Mouse (Mus musculus) liver, embryonic 13.5 days (tissue): ENCODE results near the gene Ak4. TPM values are rescaled to one million over a fixed set of nuclear protein-coding genes. Genes with fewer than 3 reads are reported as not detected.

ENCODE experiments used
- ATAC-seq: fragments of 200-750 bp; cut with Nextera tagmentation; 2 replicates; pipeline ENCODE4 v1.8.0; 2017; ENCODE audit warnings: low read depth, mild to moderate bottlenecking, moderate number of reproducible peaks, moderate library complexity
- DNase-seq: peaks from one replicate; pipeline ENCODE4 v3.0.0; 2022
- H3K27ac ChIP-seq: fragments of 300-500 bp; sonication (generic); 2 replicates; pipeline ENCODE4 v1.5.1; 2015; ENCODE audit warnings: moderate library complexity, mild to moderate bottlenecking, inconsistent platforms
- H3K27me3 ChIP-seq: fragments of 300-500 bp; sonication (generic); 2 replicates; pipeline ENCODE4 v1.6.1; 2015; ENCODE audit warnings: mild to moderate bottlenecking, inconsistent platforms
- H3K36me3 ChIP-seq: fragments of 300-500 bp; sonication (generic); 2 replicates; pipeline ENCODE4 v1.6.1; 2015; ENCODE audit warnings: mild to moderate bottlenecking, inconsistent platforms
- H3K4me1 ChIP-seq: fragments of 300-500 bp; sonication (generic); replicated peaks from 2 replicates; pipeline ENCODE4 v1.6.1; 2015; ENCODE audit warnings: inconsistent platforms
- H3K4me2 ChIP-seq: fragments of 300-500 bp; sonication (generic); 2 replicates; pipeline ENCODE4 v1.6.1; 2015; ENCODE audit warnings: inconsistent platforms, mild to moderate bottlenecking, moderate library complexity
- H3K4me3 ChIP-seq: fragments of 300-500 bp; sonication (generic); replicated peaks from 2 replicates; pipeline ENCODE4 v1.5.1; 2015; ENCODE audit warnings: mild to moderate bottlenecking, inconsistent platforms
- H3K9ac ChIP-seq: fragments of 300-500 bp; sonication (generic); 2 replicates; pipeline ENCODE4 v1.6.1; 2015; ENCODE audit warnings: mild to moderate bottlenecking, inconsistent platforms
- H3K9me3 ChIP-seq: fragments of 300-500 bp; sonication (generic); replicated peaks from 2 replicates; pipeline ENCODE4 v1.6.1; 2016; ENCODE audit warnings: inconsistent platforms
- WGBS: fragments of 180-500 bp; shearing (Covaris S2); methylation state at CpG from one replicate; pipeline ENCODE4 v1.1.7; 2015; ENCODE audit not compliant: insufficient replicate concordance; 5-methylcytosine and 5-hydroxymethylcytosine counted together
- polyA plus RNA-seq: library from polyadenylated mRNA; unstranded; fragments of >200 nt; fragmentation: Nextera tagmentation; extraction: Ambion mirVana; gene quantifications from 2 replicates; pipeline ENCODE4 v1.2.1, GENCODE M21; 2015

The Ak4 gene
- polyA plus RNA-seq, 1 experiment from 2014 or later, result 7.1 TPM

DNA sequence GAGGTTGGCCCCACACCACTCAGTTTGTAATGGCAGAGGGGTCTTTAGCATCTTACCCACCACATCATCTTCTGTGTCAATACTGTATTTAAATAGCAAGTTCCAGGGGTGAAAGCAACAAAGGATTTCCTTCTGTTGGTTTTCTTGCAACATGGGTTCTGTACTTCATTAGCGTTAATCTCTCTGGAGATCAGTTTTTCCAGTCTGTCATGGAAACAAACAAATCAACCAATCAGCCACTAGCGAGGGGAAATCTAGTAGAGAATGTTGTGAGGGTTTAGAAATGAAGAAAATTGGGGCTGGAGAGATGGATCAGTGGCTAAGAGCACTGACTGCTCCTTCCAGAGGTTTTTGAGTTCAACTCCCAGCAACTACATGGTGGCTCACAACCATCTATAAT lies 86.9 kb downstream of the Ak4 start:
- H3K9me3 ChIP-seq, result no peaks in the 10 kb centered on the region
- H3K9ac ChIP-seq, result no peak overlapping the region
- H3K27me3 ChIP-seq, result peaks cover 29% of the 10 kb centered on the region
- H3K27ac ChIP-seq, result no peak overlapping the region
- H3K4me2 ChIP-seq, result no peak overlapping the region
- 0 out of 2 replicates have a peak, but pooled peaks cover 5% of the 10 kb centered on the region for H3K4me1 ChIP-seq
- ATAC-seq (no peak), DNase-seq (no peak)
- 61% methylated on average over 2 of the region's 2 CpGs for WGBS
- no peak overlapping the region for H3K4me3 ChIP-seq
- H3K36me3 ChIP-seq, result no peaks in the 10 kb centered on the region

DNA sequence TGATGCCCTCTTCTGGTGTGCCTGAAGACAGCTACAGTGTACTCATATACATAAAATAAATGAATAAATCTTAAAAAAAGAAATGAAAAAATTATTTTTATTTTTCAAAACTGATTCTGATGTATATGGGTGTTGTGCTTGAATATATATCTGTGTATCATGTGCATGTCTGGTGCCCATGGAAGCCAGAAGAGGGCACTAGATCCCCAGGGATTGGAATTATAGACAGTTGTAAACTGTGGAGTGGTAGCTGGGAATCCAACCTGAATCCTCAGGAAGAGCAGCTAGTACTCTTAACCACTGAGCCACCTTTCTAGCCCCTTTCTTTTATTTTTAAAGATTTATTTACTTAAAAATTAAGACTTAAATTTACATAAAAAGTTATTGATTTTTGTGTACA lies 87.3 kb downstream of the Ak4 start:
- no peaks in the 10 kb centered on the region for H3K36me3 ChIP-seq
- H3K4me2 ChIP-seq, result no peak overlapping the region
- peaks cover 29% of the 10 kb centered on the region for H3K27me3 ChIP-seq
- no peak for ATAC-seq
- 0 out of 2 replicates have a peak, but pooled peaks cover 5% of the 10 kb centered on the region for H3K4me1 ChIP-seq
- no peaks in the 10 kb centered on the region for H3K9me3 ChIP-seq
- H3K9ac ChIP-seq, result no peak overlapping the region
- DNase-seq, result no peak
- no peak overlapping the region for H3K4me3 ChIP-seq
- H3K27ac ChIP-seq, result no peak overlapping the region

DNA sequence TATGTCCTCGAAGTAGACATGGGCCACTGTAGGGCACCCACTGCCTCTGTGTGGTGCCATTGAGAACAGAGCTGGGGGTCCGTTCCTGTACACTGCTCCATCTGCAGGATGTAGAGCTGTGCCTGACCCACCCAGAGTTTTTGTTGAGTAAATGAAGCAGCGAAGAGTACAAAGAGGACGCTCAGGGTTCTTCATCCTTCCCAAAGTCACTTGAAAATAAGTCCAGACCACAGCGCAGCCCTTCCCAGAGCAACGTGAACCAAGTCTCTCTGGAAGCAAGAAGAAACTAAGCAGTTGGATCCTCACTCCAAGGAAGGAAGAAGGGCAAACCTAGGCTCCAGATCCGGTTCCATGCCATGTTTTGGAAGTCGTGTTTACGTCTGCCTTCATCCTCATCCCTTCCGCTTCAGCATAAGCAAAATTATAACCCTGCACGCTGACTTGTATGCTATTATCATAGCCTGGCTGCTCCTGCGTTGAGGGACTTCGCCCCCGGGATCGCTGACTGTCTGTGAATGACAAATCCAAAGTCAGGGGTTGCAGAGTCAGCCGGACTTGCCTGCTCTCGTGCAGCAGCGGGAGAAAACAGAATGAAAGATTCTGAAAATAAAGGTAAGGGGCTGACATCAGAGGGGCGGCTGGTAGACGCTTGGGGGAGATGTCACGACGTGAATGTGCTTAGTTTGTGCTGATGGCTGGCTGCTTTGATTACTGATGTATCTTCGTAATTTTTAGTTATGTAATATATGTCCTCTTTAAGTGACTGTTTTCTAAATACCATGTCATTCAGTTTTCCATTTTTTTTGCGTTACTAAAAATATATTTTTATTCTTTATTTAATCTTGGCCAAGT lies 88.7 kb downstream of the Ak4 start:
- ATAC-seq (no peak), DNase-seq (no peak)
- WGBS, result 9% methylated on average over 24 of the region's 24 CpGs
- Histone ChIP-seq H3K4me3 (peak overlapping the region; percentile 40), H3K36me3 (no peaks in the 10 kb centered on the region), H3K9me3 (no peaks in the 10 kb centered on the region), H3K27ac (no peak overlapping the region), H3K4me1 (0 out of 2 replicates have a peak, but pooled peaks cover 5% of the 10 kb centered on the region), H3K4me2 (peak overlapping the region; percentile 52), H3K9ac (no peak overlapping the region), H3K27me3 (peaks cover 29% of the 10 kb centered on the region)

DNA sequence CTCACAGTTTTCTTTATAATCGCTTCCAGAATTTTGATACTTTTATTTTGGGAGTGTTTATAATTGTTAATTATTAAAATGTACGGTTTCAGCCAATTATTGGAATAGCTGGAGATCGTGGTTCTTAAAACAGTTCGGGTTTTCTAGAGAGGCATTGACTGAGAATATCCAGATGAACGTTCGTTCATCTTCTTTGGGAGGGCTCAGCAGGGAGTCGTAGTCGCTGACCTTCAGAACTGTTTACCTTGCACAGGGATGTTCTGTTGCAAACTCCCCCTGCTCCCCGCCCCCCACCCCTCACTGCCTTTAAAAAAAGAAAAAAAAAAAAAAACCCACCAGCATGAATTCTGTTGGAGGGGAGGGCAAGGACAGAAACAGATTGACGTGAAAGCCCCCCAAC lies 89.4 kb downstream of the Ak4 start:
- Histone ChIP-seq H3K4me3 (peak overlapping the region; percentile 46), H3K9me3 (no peaks in the 10 kb centered on the region), H3K27me3 (peaks cover 29% of the 10 kb centered on the region), H3K27ac (no peak overlapping the region), H3K4me2 (peak overlapping the region; percentile 63), H3K4me1 (0 out of 2 replicates have a peak, but pooled peaks cover 5% of the 10 kb centered on the region), H3K36me3 (no peaks in the 10 kb centered on the region), H3K9ac (no peak overlapping the region; the same call in 1 of the 2 replicates)
- ATAC-seq (no peak), DNase-seq (no peak)
- WGBS, result 4% methylated on average over 10 of the region's 10 CpGs

DNA sequence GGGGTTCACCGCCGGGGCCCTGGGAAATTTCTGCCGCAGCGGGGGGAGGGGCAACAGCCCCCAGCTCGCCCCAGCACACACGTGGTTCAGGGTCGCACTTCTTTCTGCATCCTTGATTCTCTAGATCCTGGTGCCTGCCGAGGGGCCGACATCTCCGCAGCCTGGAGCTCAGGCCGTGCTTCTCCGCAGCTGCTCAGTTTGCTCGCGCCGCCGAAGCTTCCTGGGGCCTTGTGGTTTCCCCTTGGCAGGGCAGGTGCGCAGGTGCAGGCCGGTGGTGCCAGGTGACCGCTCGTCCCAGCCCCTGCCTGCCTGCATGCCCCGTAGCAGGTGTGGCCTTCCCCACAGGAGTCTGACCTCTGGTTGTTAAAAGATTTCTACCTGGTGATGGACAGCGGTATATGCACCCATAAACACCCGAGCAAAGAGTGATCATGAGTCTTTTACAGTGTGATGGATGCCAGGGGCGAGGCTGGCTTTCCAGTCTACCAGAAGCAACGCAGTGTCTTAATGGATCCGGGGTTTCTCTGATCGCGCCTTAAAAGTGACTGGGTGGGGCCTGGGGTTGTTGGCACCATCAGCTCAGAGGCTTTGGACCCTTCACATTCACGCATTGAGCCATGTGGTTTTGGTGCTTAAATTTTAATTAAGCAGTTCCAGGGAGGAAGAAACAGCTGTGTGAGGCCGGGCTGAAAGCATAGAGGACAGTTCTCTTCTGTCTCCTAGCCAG lies 89.9 kb downstream of the Ak4 start:
- DNase-seq (no peak), ATAC-seq (no peak)
- 9% methylated on average over 30 of the region's 30 CpGs for WGBS
- 0 out of 2 replicates have a peak, but pooled peaks cover 5% of the 10 kb centered on the region for H3K4me1 ChIP-seq
- peak overlapping the region; percentile 63 for H3K4me2 ChIP-seq
- H3K27me3 ChIP-seq, result peaks cover 29% of the 10 kb centered on the region
- no peaks in the 10 kb centered on the region for H3K9me3 ChIP-seq
- H3K4me3 ChIP-seq, result peak overlapping the region; percentile 46
- no peaks in the 10 kb centered on the region for H3K36me3 ChIP-seq
- no peak overlapping the region for H3K27ac ChIP-seq
- no peak overlapping the region; the same call in 1 of the 2 replicates for H3K9ac ChIP-seq

DNA sequence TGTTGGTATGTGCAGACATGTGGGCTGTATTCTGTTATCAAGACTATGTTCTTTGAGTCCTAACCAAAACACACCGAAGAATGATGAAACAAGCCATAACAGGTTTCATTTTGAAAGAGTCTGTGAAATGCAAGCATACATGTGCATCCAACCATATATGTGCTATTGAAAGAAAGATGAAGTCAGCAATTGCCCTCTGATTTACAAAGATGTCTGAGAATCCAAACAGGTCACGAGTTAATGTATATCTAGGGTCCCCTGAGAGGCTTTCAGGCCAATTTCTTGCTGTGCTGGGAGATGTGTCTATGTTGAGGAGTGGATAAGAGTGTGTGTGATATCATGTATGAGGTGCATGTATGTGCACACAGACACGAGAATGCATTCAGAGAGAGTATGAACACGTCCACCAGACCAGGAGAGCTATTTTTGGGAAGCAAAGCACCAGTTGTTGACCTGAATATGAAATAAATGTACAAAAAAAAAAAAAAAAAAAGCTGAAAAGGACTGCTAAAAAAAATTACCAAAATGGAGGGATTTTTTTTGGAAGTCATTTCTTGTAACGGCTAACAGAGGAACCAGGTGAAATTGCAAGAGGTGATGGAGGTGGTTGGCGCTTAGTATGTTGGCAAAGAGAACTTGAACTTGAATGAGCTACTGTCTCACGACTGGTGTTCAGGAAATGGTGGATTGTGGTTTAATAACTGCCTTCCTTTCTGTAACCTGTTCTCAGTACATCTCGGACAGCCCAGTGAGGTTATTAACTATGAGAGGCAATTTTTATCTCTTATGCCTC lies 91.2 kb downstream of the Ak4 start:
- Histone ChIP-seq H3K9me3 (no peaks in the 10 kb centered on the region), H3K4me3 (no peak overlapping the region), H3K27me3 (peaks cover 29% of the 10 kb centered on the region), H3K27ac (no peak overlapping the region), H3K4me2 (no peak overlapping the region), H3K36me3 (no peaks in the 10 kb centered on the region), H3K9ac (no peak overlapping the region), H3K4me1 (0 out of 2 replicates have a peak, but pooled peaks cover 5% of the 10 kb centered on the region)
- DNase-seq (no peak), ATAC-seq (no peak)
- 55% methylated on average over 8 of the region's 8 CpGs for WGBS

DNA sequence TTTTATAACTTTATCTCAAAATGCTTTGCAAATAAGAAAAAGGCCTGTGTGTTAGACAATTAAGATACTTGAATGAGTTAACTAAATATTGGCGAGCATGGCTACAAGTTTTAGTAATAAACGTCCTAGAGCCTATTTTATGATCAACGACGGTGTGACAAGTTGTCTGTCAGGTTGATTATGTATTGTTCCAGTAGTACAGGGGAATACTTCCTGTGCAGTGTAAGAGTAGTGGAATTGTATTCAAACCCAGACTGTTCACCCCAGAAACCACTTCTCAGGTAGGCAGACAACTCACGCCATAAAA lies 91.8 kb downstream of the Ak4 start:
- peaks cover 29% of the 10 kb centered on the region for H3K27me3 ChIP-seq
- no peak overlapping the region for H3K27ac ChIP-seq
- 54% methylated on average over 5 of the region's 5 CpGs for WGBS
- H3K9me3 ChIP-seq, result no peaks in the 10 kb centered on the region
- no peaks in the 10 kb centered on the region for H3K36me3 ChIP-seq
- no peak overlapping the region for H3K4me3 ChIP-seq
- no peak overlapping the region for H3K9ac ChIP-seq
- H3K4me1 ChIP-seq, result 0 out of 2 replicates have a peak, but pooled peaks cover 5% of the 10 kb centered on the region
- ATAC-seq (no peak), DNase-seq (no peak)
- H3K4me2 ChIP-seq, result no peak overlapping the region

DNA sequence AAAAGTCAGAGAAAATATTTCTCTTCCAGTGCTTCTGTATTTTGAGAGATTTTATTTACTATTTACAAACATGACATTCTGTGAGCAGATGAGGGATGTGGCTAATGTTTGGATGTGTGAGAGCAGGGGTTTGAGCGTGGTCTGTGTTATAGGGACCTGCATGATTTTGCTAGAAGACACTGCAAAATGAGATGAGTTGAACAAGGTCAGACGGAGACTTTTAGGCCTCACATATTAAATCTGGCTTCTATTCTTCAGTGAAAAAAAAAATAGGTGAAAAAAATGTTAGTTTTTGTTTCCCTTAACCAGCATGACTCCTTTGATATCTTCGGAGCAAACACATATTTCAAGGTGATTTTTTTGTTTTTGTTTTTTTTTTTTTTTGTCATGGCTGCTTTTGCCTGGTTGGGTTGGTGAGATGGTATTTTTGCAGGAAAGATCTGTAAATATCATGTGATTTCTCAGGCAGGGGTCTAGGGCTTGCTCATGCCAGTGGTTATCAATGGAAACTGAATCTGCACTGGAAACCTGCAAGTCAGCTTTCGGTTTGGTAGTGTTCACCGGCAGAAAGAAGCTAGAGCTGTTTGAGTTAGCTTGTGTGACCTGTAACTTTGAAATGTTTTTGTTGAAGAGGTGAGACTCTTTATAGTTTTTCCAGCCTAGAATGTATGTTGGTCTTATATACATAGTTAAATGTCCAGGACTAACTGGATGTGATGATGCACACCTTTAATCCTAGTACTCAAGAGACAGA lies 92.9 kb downstream of the Ak4 start:
- Histone ChIP-seq H3K27ac (no peak overlapping the region), H3K9me3 (no peaks in the 10 kb centered on the region), H3K4me1 (0 out of 2 replicates have a peak, but pooled peaks cover 5% of the 10 kb centered on the region), H3K36me3 (no peaks in the 10 kb centered on the region), H3K27me3 (peaks cover 29% of the 10 kb centered on the region), H3K9ac (no peak overlapping the region), H3K4me3 (no peak overlapping the region), H3K4me2 (no peak overlapping the region)
- WGBS, result 72% methylated on average over 5 of the region's 5 CpGs
- DNase-seq (no peak), ATAC-seq (no peak)

DNA sequence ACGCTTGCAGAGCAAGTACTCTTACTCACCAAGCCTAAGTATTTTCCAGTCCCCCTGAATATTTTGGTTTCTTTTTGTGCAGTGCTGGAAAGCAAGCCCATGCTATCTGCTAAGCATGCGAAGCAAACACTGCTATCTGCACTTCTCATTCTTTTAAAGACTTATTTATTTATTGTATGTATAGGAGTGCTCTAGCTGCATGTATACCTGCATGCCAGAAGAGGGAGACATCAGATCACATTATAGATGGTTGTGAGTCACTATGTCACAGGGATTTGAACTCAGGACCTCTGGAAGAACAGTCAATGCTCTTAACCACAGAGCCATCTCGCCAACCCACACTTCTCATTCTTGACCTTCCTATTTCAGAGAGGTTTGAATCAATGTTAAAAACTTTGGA lies 94.2 kb downstream of the Ak4 start:
- 0 out of 2 replicates have a peak, but pooled peaks cover 5% of the 10 kb centered on the region for H3K4me1 ChIP-seq
- DNase-seq (no peak), ATAC-seq (no peak)
- no peaks in the 10 kb centered on the region for H3K36me3 ChIP-seq
- H3K9ac ChIP-seq, result no peak overlapping the region
- H3K27me3 ChIP-seq, result peaks cover 17% of the 10 kb centered on the region
- H3K4me3 ChIP-seq, result no peak overlapping the region
- no peak overlapping the region for H3K4me2 ChIP-seq
- 73% methylated on average over 3 of the region's 3 CpGs for WGBS
- H3K9me3 ChIP-seq, result no peaks in the 10 kb centered on the region
- no peak overlapping the region for H3K27ac ChIP-seq

DNA sequence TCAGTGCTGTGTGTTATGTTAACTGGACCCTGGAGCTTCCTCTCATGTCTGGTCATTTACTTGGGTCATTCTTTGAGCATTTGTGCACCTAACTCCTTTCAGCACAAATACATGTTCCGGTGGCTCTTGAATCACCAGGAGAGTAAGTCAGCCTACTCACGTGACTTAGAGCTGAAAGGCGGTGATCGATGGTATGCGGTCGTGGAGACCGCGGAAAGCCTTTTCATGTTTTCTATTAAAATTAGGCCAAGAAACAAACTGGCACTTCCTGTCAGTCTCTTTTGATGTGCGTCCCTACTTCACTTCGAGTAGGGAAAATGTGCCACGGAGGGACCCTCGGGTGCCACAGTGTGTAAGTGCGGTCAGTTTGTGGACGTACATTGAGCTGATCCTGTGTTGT lies 96.8 kb downstream of the Ak4 start:
- no peaks in the 10 kb centered on the region for H3K27me3 ChIP-seq
- no peak for ATAC-seq
- 86% methylated on average over 14 of the region's 14 CpGs for WGBS

More for the DNA sequence above, 96.8 kb downstream of the Ak4 start:
- Histone ChIP-seq H3K4me1 (no peaks in the 10 kb centered on the region), H3K4me2 (no peak overlapping the region), H3K36me3 (no peaks in the 10 kb centered on the region), H3K4me3 (no peak overlapping the region), H3K9me3 (no peaks in the 10 kb centered on the region), H3K9ac (no peak overlapping the region), H3K27ac (no peak overlapping the region)
- DNase-seq, result no peak
